Mouse (Mus musculus) myocyte (in vitro differentiated cells): Measurements from ENCODE around the gene Smo.

Experiments
- CEBPB ChIP-seq: IDR thresholded peaks from 2 replicates; pipeline ENCODE4 v1.6.1; 2011; ENCODE audit warnings: mild to moderate bottlenecking, moderate library complexity; ENCODE audit not compliant: poor library complexity, insufficient read depth, severe bottlenecking
- E2F4 ChIP-seq: IDR thresholded peaks from one replicate; pipeline ENCODE4 v1.6.1; 2011; ENCODE audit warnings: mild to moderate bottlenecking, control low read depth, moderate library complexity; ENCODE audit not compliant: insufficient read depth
- MAX ChIP-seq: IDR thresholded peaks from one replicate; pipeline ENCODE4 v1.6.1; 2011; ENCODE audit warnings: low read depth, mild to moderate bottlenecking, control low read depth
- MYOD1 ChIP-seq, 3 experiments: IDR thresholded peaks; one replicate each; pipeline ENCODE4 v1.6.1; 2011; ENCODE audit warnings: control low read depth in 2 of 3, low read depth in 2 of 3, mild to moderate bottlenecking in 2 of 3, moderate library complexity in 1 of 3; ENCODE audit not compliant: insufficient read length in 2 of 3, control insufficient read depth in 1 of 3
- POLR2A ChIP-seq: IDR thresholded peaks from one replicate; pipeline ENCODE4 v1.6.1; 2011; ENCODE audit warnings: low read depth, mild to moderate bottlenecking, control low read depth, moderate library complexity; ENCODE audit not compliant: insufficient read length
- POLR2AphosphoS2 ChIP-seq: IDR thresholded peaks from one replicate; pipeline ENCODE4 v1.6.1; 2011; ENCODE audit warnings: low read depth, control low read depth; ENCODE audit not compliant: insufficient read length
- REST ChIP-seq: IDR thresholded peaks from one replicate; pipeline ENCODE4 v1.6.1; 2011; ENCODE audit warnings: mild to moderate bottlenecking, control low read depth, moderate library complexity; ENCODE audit not compliant: insufficient read depth, insufficient read length
- SRF ChIP-seq: IDR thresholded peaks from one replicate; pipeline ENCODE4 v1.6.1; 2011; ENCODE audit warnings: low read depth; ENCODE audit not compliant: control insufficient read depth, insufficient read length
- TCF12 ChIP-seq: IDR thresholded peaks from one replicate; pipeline ENCODE4 v1.6.1; 2011; ENCODE audit warnings: mild to moderate bottlenecking, control low read depth; ENCODE audit not compliant: poor library complexity, insufficient read depth, severe bottlenecking
- TCF3 ChIP-seq: IDR thresholded peaks from one replicate; pipeline ENCODE4 v1.6.1; 2011; ENCODE audit warnings: low read depth, control low read depth; ENCODE audit not compliant: insufficient read length
- USF1 ChIP-seq: IDR thresholded peaks from one replicate; pipeline ENCODE4 v1.6.1; 2011; ENCODE audit warnings: low read depth, mild to moderate bottlenecking, control low read depth, moderate library complexity

- TF ChIP-seq POLR2A (no peak), CEBPB (no peak), TCF12 (no peak), MAX (no peak), E2F4 (no peak), USF1 (no peak), TCF3 (no peak), SRF (no peak), POLR2AphosphoS2 (no peak), REST (no peak), MYOD1 (IDR thresholded peaks at IDR 0.05; ENCODE audit: control insufficient read depth in 1 of 3, insufficient read length in 2 of 3, low read depth in 2 of 3) (no peak)
Measured at GRCm38 (mm10) chr6:29694375-29695289, 40.7 kb upstream of the Smo start.
